Comparison of ENCODE assay signal across 12 mouse cellular contexts in the genomic region with DNA sequence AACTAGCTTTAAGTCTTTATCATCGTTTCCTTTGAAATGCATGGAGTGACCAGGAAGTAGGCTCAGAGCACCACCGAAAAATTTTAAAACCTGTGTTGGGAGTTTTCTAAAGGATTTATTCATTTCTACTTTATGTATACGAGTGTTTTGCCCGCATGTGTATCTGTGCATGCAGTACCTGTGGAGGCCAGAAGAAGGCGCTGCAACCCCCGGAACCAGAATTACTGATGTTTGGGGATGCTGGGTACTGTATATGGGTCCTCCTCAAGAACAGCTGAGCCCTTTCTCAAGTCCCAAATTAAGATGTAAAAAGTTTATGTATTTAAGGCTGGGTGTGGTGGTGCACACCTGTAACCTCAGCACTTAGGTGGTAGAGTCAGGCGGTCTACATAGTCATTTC.
DNase-seq lines count a peak whose midpoint lies in the region; ATAC-seq and TF ChIP-seq lines count a peak whose summit lies in the region.
"Had no signal": no experiment of that assay in that cellular context is flagged by ENCODE, and none has a peak within 500 bp of the region (broad histone marks: within the 10 kb centered on the region; RNA-seq: fewer than 3 reads in every experiment).

No protein-coding gene starts in this region.

- peak; percentile 60 for TF ChIP-seq CTCF in gastrocnemius, adult 2 months (IDR thresholded peaks at IDR 0.05)
- peak; percentile 76 for TF ChIP-seq CTCF in layer of hippocampus, adult 2 months (conservative IDR thresholded peaks at IDR 0.05)
- peak; percentile 92 for TF ChIP-seq CTCF in E14TG2a.4 (conservative IDR thresholded peaks at IDR 0.05; ENCODE audit: low read length)

- no peak for ATAC-seq in hindbrain, embryonic 15.5 days (ENCODE audit: low FRiP score, low read depth)
- no peak for ATAC-seq in cerebellum, adult (ENCODE audit: insufficient number of reproducible peaks, low FRiP score, low TSS enrichment)

- H3K9me3 ChIP-seq in E14TG2a.4 (ENCODE audit: low read length) = no peaks in the 10 kb centered on the region
- H3K9me3 ChIP-seq in hindbrain, embryonic 15.5 days = no peaks in the 10 kb centered on the region
- H3K9me3 ChIP-seq: stomach, embryonic 15.5 days had no signal

- no peaks in the 10 kb centered on the region for H3K36me3 ChIP-seq in E14TG2a.4 (ENCODE audit: insufficient read depth, low read length)
- no peaks in the 10 kb centered on the region for H3K36me3 ChIP-seq in hindbrain, embryonic 15.5 days
- H3K36me3 ChIP-seq: stomach, embryonic 15.5 days had no signal

- intact Hi-C loops in gastrocnemius, adult 2 months (cut with DNase I) = no loop called here
- intact Hi-C loops in gastrocnemius, postnatal 14 days (cut with DNase I; ENCODE audit: low total_unique reads) = loop anchor here (10.0 kb wide), 1 partner anchor 107 kb away; no protein-coding TSS in a partner anchor

- DNase-seq in gastrocnemius, adult 2 months = no peak
- DNase-seq in gastrocnemius, postnatal 14 days = no peak
- no peak for DNase-seq in layer of hippocampus, adult 2 months (ENCODE audit: low spot score in 2 of 2)
- DNase-seq in layer of hippocampus, adult 18-20 months (ENCODE audit: low spot score in 2 of 2) = no peak
- no peak for DNase-seq in adrenal gland, postnatal 14 days
- DNase-seq: kidney, adult 8-10 months; layer of hippocampus, postnatal 36 days; right cerebral cortex, postnatal 14 days had no signal

- no peak overlapping the region for H3K4me3 ChIP-seq in gastrocnemius, adult 2 months
- H3K4me3 ChIP-seq in layer of hippocampus, adult 2 months = no peak overlapping the region
- H3K4me3 ChIP-seq in E14TG2a.4 (replicated peaks; ENCODE audit: low read length) = no peak overlapping the region
- 0 out of 2 replicates have a peak overlapping the region, but pooled peaks have one; percentile 58 for H3K4me3 ChIP-seq in hindbrain, embryonic 15.5 days
- H3K4me3 ChIP-seq: stomach, embryonic 15.5 days had no signal

- H3K4me1 ChIP-seq in E14TG2a.4 (replicated peaks; ENCODE audit: low read depth, low read length) = peaks cover 61% of the 10 kb centered on the region
- H3K4me1 ChIP-seq in hindbrain, embryonic 15.5 days (replicated peaks) = peaks cover 21% of the 10 kb centered on the region

- no peak overlapping the region for H3K27ac ChIP-seq in gastrocnemius, adult 2 months
- H3K27ac ChIP-seq in layer of hippocampus, adult 2 months = no peak overlapping the region
- H3K27ac ChIP-seq in hindbrain, embryonic 15.5 days (replicated peaks) = peak overlapping the region; percentile 98; the same call in 1 of the 2 replicates
- H3K27ac ChIP-seq: stomach, embryonic 15.5 days had no signal

- no peak overlapping the region for H3K9ac ChIP-seq in hindbrain, embryonic 15.5 days
- H3K9ac ChIP-seq: stomach, embryonic 15.5 days had no signal

- 86% methylated on average over 7 of the region's 7 CpGs for WGBS in hindbrain, embryonic 15.5 days

- H3K27me3 ChIP-seq in E14TG2a.4 (ENCODE audit: insufficient read depth, low read length) = no peaks in the 10 kb centered on the region
- H3K27me3 ChIP-seq in hindbrain, embryonic 15.5 days = no peaks in the 10 kb centered on the region
- H3K27me3 ChIP-seq: stomach, embryonic 15.5 days had no signal

- peak overlapping the region; percentile 69; the same call in 1 of the 2 replicates for H3K4me2 ChIP-seq in hindbrain, embryonic 15.5 days
- H3K4me2 ChIP-seq: stomach, embryonic 15.5 days had no signal
